Mouse (Mus musculus) midbrain, embryonic 11.5 days (tissue): ENCODE measurements around the gene Patz1. TPM values are rescaled to one million over a fixed set of nuclear protein-coding genes. Genes with fewer than 3 reads are reported as not detected.

Experiments used
- ATAC-seq: fragments of 200-750 bp; cut with Nextera tagmentation; 2 replicates; pipeline ENCODE4 v1.8.0; 2017; ENCODE audit warnings: moderate TSS enrichment, moderate library complexity; ENCODE audit not compliant: low FRiP score
- DNase-seq: peaks from one replicate; pipeline ENCODE4 v3.0.0; 2015; ENCODE audit warnings: low spot score; ENCODE audit errors: missing footprints
- H3K27ac ChIP-seq: fragments of 300-500 bp; sonication (generic); 2 replicates; pipeline ENCODE4 v1.5.1; 2014; ENCODE audit warnings: low read depth, low read length
- H3K27me3 ChIP-seq: fragments of 300-500 bp; sonication (generic); 2 replicates; pipeline ENCODE4 v1.6.1; 2014; ENCODE audit warnings: mild to moderate bottlenecking, low read length, moderate library complexity, mixed read lengths; ENCODE audit not compliant: control insufficient read depth, insufficient read depth
- H3K36me3 ChIP-seq: fragments of 300-500 bp; sonication (generic); 2 replicates; pipeline ENCODE4 v1.6.1; 2014; ENCODE audit warnings: mild to moderate bottlenecking, low read length, moderate library complexity, mixed read lengths; ENCODE audit not compliant: control insufficient read depth, insufficient read depth
- H3K4me1 ChIP-seq: fragments of 300-500 bp; sonication (generic); 2 replicates; pipeline ENCODE4 v1.6.1; 2014; ENCODE audit warnings: low read length; ENCODE audit not compliant: control insufficient read depth, insufficient read depth
- H3K4me2 ChIP-seq: fragments of 300-500 bp; sonication (generic); 2 replicates; pipeline ENCODE4 v1.6.1; 2014; ENCODE audit warnings: mild to moderate bottlenecking, moderate library complexity
- H3K4me3 ChIP-seq: fragments of 300-500 bp; sonication (generic); 2 replicates; pipeline ENCODE4 v1.5.1; 2014; ENCODE audit warnings: low read depth, low read length
- H3K9ac ChIP-seq: fragments of 300-500 bp; sonication (generic); 2 replicates; pipeline ENCODE4 v1.6.1; 2014; ENCODE audit warnings: low read length
- H3K9me3 ChIP-seq: fragments of 300-500 bp; sonication (generic); 2 replicates; pipeline ENCODE4 v1.6.1; 2016; ENCODE audit warnings: low read length; ENCODE audit not compliant: control insufficient read depth
- whole genome bisulfite sequencing: fragments of 180-500 bp; shearing (Covaris S2); extraction: QIAGEN DNeasy Blood & Tissue Kit; methylation state at CpG from one replicate; pipeline ENCODE4 v1.1.7; 2014; 5-methylcytosine and 5-hydroxymethylcytosine counted together
- polyA plus RNA-seq: library from polyadenylated mRNA; unstranded; fragments of >200 nt; fragmentation: Nextera tagmentation; extraction: Ambion mirVana; gene quantifications from 2 replicates; pipeline ENCODE4 v1.2.1, GENCODE M21; 2014

Gene Patz1
- polyA plus RNA-seq, 1 experiment from 2014 or later, result 116 TPM

GRCm38 (mm10) chr11:3297871-3298812 is 9.5 kb downstream of the Patz1 start:
- no peak for ATAC-seq
- Histone ChIP-seq H3K4me1 (peaks cover 21% of the 10 kb centered on the region), H3K4me2 (no peak overlapping the region), H3K9me3 (no peaks in the 10 kb centered on the region), H3K27ac (no peak overlapping the region), H3K36me3 (peaks cover 55% of the 10 kb centered on the region), H3K27me3 (no peaks in the 10 kb centered on the region), H3K4me3 (no peak overlapping the region), H3K9ac (no peak overlapping the region)
- 90% methylated on average over 10 of the region's 10 CpGs for WGBS
- no peak for DNase-seq

DNA sequence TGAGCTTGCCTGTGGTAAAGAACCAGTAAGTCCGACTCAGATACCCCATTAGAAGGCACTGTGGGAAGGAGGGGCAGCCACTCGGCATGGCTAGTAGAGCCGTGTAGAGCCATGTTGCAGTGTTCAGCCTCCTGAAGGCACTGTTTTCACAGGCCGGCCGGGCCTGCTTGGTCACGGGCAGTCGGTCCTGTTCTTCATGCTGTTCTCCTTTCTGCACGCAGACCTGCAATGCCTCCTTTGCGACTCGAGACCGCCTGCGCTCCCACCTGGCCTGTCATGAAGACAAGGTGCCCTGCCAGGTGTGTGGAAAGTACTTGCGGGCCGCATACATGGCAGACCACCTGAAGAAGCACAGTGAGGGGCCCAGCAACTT is 10.1 kb downstream of the Patz1 start:
- H3K36me3 ChIP-seq, result peaks cover 60% of the 10 kb centered on the region
- ATAC-seq (no peak), DNase-seq (no peak)
- H3K4me3 ChIP-seq, result no peak overlapping the region
- no peak overlapping the region for H3K9ac ChIP-seq
- H3K27me3 ChIP-seq, result no peaks in the 10 kb centered on the region
- H3K4me2 ChIP-seq, result no peak overlapping the region
- H3K4me1 ChIP-seq, result peaks cover 17% of the 10 kb centered on the region
- no peak overlapping the region for H3K27ac ChIP-seq
- 95% methylated on average over 14 of the region's 14 CpGs for WGBS
- H3K9me3 ChIP-seq, result no peaks in the 10 kb centered on the region

DNA sequence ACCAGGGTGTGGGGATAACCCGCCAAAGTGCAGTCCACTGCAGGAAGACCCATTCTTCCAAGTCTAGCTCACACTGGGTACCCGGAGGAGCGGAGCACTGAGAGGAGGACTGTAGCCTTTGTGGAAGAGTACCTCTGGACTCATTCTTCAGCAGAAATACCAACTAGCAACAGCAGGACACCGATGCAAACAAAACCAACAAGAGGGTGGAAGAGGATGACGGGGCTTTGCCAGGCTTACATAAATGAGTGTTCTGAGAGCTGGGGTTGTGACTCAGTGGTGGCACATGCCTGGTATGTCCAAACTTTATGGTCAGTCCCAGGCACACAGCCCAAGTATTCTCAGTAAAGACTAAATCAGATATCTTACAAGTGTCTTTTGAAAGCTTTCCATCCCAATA is 12.4 kb downstream of the Patz1 start:
- WGBS, result 93% methylated on average over 5 of the region's 5 CpGs
- H3K36me3 ChIP-seq, result peaks cover 65% of the 10 kb centered on the region

DNA sequence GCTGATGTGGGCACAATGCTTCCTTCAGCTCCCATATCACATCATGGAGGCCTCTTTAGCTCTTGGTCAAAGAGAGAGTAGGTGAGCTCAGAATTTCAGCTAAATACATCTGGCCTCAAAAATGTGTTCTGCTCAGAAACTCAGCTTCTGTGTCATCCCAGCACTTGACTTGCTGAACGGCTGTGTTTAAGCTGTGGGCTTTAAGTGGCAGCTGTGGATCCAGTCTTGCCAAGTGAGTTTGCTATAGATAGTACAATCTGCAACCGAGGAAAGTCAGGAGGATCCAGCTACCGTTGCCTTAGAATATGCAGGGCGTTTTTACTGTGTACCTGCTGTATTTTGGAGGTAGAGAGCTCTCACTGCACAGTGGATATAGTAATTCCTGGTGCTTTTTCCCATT is 13.7 kb downstream of the Patz1 start:
- Histone ChIP-seq H3K36me3 (peaks cover 73% of the 10 kb centered on the region), H3K27ac (no peak overlapping the region), H3K27me3 (no peaks in the 10 kb centered on the region), H3K9ac (no peak overlapping the region), H3K4me3 (no peak overlapping the region), H3K4me2 (no peak overlapping the region), H3K9me3 (no peaks in the 10 kb centered on the region), H3K4me1 (no peaks in the 10 kb centered on the region)
- ATAC-seq, result no peak
- no peak for DNase-seq
- WGBS, result 93% methylated on average over 4 of the region's 4 CpGs

More for the DNA sequence above, 12.4 kb downstream of the Patz1 start:
- Histone ChIP-seq H3K27ac (no peak overlapping the region), H3K4me1 (no peaks in the 10 kb centered on the region; the same call in 1 of the 2 replicates), H3K9me3 (no peaks in the 10 kb centered on the region), H3K9ac (no peak overlapping the region), H3K27me3 (no peaks in the 10 kb centered on the region), H3K4me2 (no peak overlapping the region), H3K4me3 (no peak overlapping the region)
- ATAC-seq (no peak), DNase-seq (no peak)

GRCm38 (mm10) chr11:3302792-3303191 is 14.1 kb downstream of the Patz1 start:
- Histone ChIP-seq H3K4me2 (no peak overlapping the region), H3K36me3 (peaks cover 74% of the 10 kb centered on the region), H3K27ac (no peak overlapping the region), H3K27me3 (no peaks in the 10 kb centered on the region), H3K4me3 (no peak overlapping the region), H3K9me3 (no peaks in the 10 kb centered on the region), H3K9ac (no peak overlapping the region), H3K4me1 (no peaks in the 10 kb centered on the region)
- WGBS, result 91% methylated on average over 4 of the region's 4 CpGs
- no peak for ATAC-seq
- DNase-seq, result no peak

GRCm38 (mm10) chr11:3305821-3306220 is 17.1 kb downstream of the Patz1 start:
- no peak overlapping the region for H3K4me3 ChIP-seq
- H3K27ac ChIP-seq, result no peak overlapping the region
- DNase-seq (no peak), ATAC-seq (no peak)
- no peaks in the 10 kb centered on the region for H3K27me3 ChIP-seq
- peaks cover 78% of the 10 kb centered on the region for H3K36me3 ChIP-seq
- no peak overlapping the region for H3K9ac ChIP-seq
- 95% methylated on average over 4 of the region's 4 CpGs for WGBS
- H3K9me3 ChIP-seq, result no peaks in the 10 kb centered on the region
- H3K4me2 ChIP-seq, result no peak overlapping the region
- no peaks in the 10 kb centered on the region for H3K4me1 ChIP-seq

DNA sequence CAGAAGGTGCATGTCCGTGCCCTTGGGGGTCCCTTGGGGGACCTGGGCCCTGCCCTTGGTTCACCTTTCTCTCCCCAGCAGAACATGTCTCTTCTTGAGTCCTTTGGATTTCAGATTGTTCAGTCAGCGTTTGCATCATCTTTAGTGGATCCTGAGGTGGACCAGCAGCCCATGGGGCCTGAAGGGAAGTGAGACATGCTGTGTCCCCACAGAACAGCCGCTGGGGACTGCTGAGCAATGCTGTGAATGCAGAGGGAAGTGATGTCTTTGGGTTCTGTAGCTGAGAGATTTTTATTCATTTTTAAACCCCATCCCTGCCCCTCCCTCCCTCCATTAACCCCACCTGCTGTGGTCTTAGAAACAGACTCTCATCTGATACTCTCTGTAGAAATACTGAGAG is 19.2 kb downstream of the Patz1 start:
- no peak overlapping the region for H3K4me2 ChIP-seq
- DNase-seq (no peak), ATAC-seq (no peak)
- H3K9me3 ChIP-seq, result no peaks in the 10 kb centered on the region
- H3K36me3 ChIP-seq, result peaks cover 65% of the 10 kb centered on the region
- no peak overlapping the region for H3K4me3 ChIP-seq
- H3K27ac ChIP-seq, result no peak overlapping the region
- no peak overlapping the region for H3K9ac ChIP-seq
- 94% methylated on average over 3 of the region's 3 CpGs for WGBS
- no peaks in the 10 kb centered on the region for H3K4me1 ChIP-seq
- H3K27me3 ChIP-seq, result no peaks in the 10 kb centered on the region

- no peak for ATAC-seq
- Histone ChIP-seq H3K9ac (no peak overlapping the region), H3K4me2 (no peak overlapping the region), H3K4me1 (no peaks in the 10 kb centered on the region), H3K27me3 (no peaks in the 10 kb centered on the region), H3K4me3 (no peak overlapping the region), H3K36me3 (peaks cover 58% of the 10 kb centered on the region), H3K27ac (no peak overlapping the region), H3K9me3 (no peaks in the 10 kb centered on the region)
- DNase-seq, result no peak
- 91% methylated on average over 4 of the region's 4 CpGs for WGBS
These were observed 21.2 kb downstream of the Patz1 start for GRCm38 (mm10) chr11:3309884-3310283.

GRCm38 (mm10) chr11:3310789-3311585 is 22.3 kb downstream of the Patz1 start:
- Histone ChIP-seq H3K36me3 (peaks cover 47% of the 10 kb centered on the region), H3K4me1 (no peaks in the 10 kb centered on the region), H3K4me3 (no peak overlapping the region), H3K4me2 (no peak overlapping the region), H3K27me3 (no peaks in the 10 kb centered on the region), H3K9ac (no peak overlapping the region), H3K9me3 (no peaks in the 10 kb centered on the region), H3K27ac (no peak overlapping the region)
- no peak for ATAC-seq
- no peak for DNase-seq
- WGBS, result 91% methylated on average over 10 of the region's 10 CpGs
